Mouse (Mus musculus): Measurements from ENCODE around the gene Schip1. TPM values are rescaled to one million over a fixed set of nuclear protein-coding genes. Genes with fewer than 3 reads are reported as not detected.
"Not testable (repeated sequence)": the region's sequence is repeated elsewhere in the genome, so short reads cannot be mapped to it uniquely, and the experiment has no call there.

The Schip1 gene
- polyA plus RNA-seq, 1 experiment from 2014 or later, result 43.8 TPM

DNA sequence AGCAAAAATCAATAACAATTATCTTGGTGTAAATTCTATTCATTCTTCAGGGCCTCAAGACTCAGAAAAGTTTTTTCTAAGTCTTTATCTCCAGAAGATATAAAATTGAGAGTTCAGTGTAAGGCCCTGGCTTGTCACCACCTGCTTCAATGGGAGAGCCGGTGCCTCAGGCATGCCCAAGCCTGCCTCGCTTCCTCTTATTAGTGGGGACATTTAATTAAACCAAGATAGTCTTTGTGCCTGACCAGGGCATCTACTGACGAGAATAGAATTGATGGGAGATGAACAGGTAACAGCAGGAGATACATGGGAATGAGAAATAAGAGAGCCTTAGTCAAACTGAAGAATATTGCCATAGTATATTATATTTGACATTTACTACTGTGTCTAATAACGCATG, 27.5 kb downstream of the Schip1 start:
- H3K27me3 ChIP-seq (ENCODE audit: insufficient read depth, low read length), result no peaks in the 10 kb centered on the region
- no peak overlapping the region for H3K4me3 ChIP-seq (ENCODE audit: low read depth, low read length)
- no peak for TF ChIP-seq CTCF (IDR thresholded peaks at IDR 0.05; ENCODE audit: low read depth)
- H3K36me3 ChIP-seq (ENCODE audit: insufficient read depth), result no peaks in the 10 kb centered on the region
- no peak overlapping the region for H3K9ac ChIP-seq
- no peak overlapping the region for H3K27ac ChIP-seq (ENCODE audit: low read depth)
- no peak overlapping the region for H3K4me2 ChIP-seq
- no peaks in the 10 kb centered on the region for H3K9me3 ChIP-seq (ENCODE audit: low read depth, low read length)
- H3K4me1 ChIP-seq (ENCODE audit: insufficient read depth), result no peaks in the 10 kb centered on the region
- no peak for ATAC-seq (ENCODE audit: insufficient read depth)
- WGBS, result 71% methylated on average over 4 of the region's 4 CpGs
- no peak for DNase-seq

DNA sequence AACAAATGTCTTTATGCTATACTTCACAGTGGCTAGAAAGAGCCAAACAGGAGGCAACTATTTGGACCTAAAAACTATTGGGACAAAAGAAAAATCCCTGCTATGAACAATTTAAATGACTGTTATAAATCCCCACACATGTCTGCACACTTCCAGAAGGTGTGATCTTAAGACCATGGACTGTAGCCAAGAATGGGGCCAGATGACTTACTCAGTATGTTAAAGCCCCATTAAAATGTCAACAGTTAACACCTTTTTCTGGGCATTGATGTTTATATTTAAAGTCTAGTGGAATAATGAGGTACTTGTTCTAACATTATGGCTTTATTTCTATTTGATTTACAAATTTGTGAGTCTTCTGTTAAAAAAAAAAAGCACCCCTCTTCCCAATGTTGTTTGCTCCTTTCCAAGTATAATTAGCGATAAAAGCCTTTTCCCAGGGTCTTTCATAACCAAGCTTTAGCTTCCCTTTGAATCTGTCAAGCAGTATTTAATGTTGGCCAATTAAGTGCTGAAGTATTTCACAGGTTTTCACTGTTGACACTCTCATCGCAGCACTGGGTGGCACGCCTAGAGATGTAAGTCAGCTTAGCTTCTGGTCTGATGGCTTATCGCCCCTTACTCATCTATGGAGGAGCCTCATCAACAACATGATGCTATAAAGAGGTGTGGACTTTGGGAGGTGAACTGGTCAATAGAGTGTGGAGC, 32.3 kb downstream of the Schip1 start:
- 63% methylated on average over 4 of the region's 4 CpGs for WGBS
- DNase-seq (peak; percentile 25), ATAC-seq (ENCODE audit: insufficient read depth) (no peak)
- H3K4me1 ChIP-seq (ENCODE audit: insufficient read depth), result no peaks in the 10 kb centered on the region
- no peaks in the 10 kb centered on the region for H3K27me3 ChIP-seq (ENCODE audit: insufficient read depth, low read length)
- no peaks in the 10 kb centered on the region for H3K36me3 ChIP-seq (ENCODE audit: insufficient read depth)
- H3K4me3 ChIP-seq (ENCODE audit: low read depth, low read length), result no peak overlapping the region
- no peak overlapping the region for H3K4me2 ChIP-seq
- no peaks in the 10 kb centered on the region for H3K9me3 ChIP-seq (ENCODE audit: low read depth, low read length)
- H3K27ac ChIP-seq (ENCODE audit: low read depth), result no peak overlapping the region
- no peak overlapping the region for H3K9ac ChIP-seq
- TF ChIP-seq CTCF (IDR thresholded peaks at IDR 0.05; ENCODE audit: low read depth), result no peak

DNA sequence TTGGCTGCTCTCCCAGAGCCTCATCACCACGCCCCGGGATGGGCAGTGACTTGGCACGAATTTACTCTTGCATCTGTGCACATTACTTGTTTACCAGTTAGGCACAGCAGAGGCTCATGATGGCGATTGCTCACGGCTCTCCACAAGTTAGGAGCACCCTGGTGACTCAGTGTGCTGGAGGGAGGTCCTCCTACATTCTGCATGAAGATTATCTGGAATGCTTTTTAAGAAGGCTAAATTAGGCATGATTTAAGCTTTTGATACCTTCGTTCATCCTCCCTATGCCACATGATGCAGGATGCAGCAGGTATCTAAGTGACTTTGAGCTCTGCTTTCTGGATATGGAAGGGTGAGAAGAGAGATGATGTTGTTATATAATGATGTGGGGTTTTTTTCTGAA, 35.0 kb downstream of the Schip1 start:
- H3K9me3 ChIP-seq (ENCODE audit: low read depth, low read length); DNase-seq; H3K4me3 ChIP-seq (ENCODE audit: low read depth, low read length); H3K4me1 ChIP-seq (ENCODE audit: insufficient read depth); H3K27ac ChIP-seq (ENCODE audit: low read depth); H3K36me3 ChIP-seq (ENCODE audit: insufficient read depth); ATAC-seq (ENCODE audit: insufficient read depth); H3K4me2 ChIP-seq; H3K9ac ChIP-seq; H3K27me3 ChIP-seq (ENCODE audit: insufficient read depth, low read length): not testable (repeated sequence)
- WGBS, result 84% methylated on average over 6 of the region's 6 CpGs

DNA sequence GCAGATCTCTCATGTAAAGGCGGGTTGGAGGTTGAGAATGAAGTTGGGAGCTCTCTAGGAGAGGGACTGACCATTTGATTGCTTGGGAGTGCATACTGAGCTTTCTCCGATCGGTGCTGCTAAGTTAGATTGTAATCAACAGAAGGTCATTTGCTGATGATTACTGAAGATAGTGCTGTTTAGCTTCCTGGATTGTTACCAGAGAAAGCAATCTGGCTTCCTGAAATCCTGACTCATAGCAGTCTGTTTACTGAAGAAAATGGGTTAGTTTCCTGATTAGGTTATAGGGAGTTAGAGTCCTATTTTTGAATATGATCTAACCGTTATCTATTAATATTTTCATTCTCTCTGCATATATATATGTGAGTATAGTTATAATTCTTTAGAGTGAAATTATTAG, 36.7 kb downstream of the Schip1 start:
- no peak overlapping the region for H3K9ac ChIP-seq
- no peak overlapping the region for H3K4me3 ChIP-seq (ENCODE audit: low read depth, low read length)
- WGBS, result 53% methylated on average over 4 of the region's 4 CpGs
- no peak overlapping the region for H3K4me2 ChIP-seq
- ATAC-seq (ENCODE audit: insufficient read depth) (no peak), DNase-seq (no peak)
- TF ChIP-seq CTCF (IDR thresholded peaks at IDR 0.05; ENCODE audit: low read depth), result no peak
- H3K36me3 ChIP-seq (ENCODE audit: insufficient read depth), result no peaks in the 10 kb centered on the region
- no peak overlapping the region for H3K27ac ChIP-seq (ENCODE audit: low read depth)
- H3K9me3 ChIP-seq (ENCODE audit: low read depth, low read length), result no peaks in the 10 kb centered on the region
- H3K27me3 ChIP-seq (ENCODE audit: insufficient read depth, low read length), result no peaks in the 10 kb centered on the region
- H3K4me1 ChIP-seq (ENCODE audit: insufficient read depth), result no peaks in the 10 kb centered on the region

DNA sequence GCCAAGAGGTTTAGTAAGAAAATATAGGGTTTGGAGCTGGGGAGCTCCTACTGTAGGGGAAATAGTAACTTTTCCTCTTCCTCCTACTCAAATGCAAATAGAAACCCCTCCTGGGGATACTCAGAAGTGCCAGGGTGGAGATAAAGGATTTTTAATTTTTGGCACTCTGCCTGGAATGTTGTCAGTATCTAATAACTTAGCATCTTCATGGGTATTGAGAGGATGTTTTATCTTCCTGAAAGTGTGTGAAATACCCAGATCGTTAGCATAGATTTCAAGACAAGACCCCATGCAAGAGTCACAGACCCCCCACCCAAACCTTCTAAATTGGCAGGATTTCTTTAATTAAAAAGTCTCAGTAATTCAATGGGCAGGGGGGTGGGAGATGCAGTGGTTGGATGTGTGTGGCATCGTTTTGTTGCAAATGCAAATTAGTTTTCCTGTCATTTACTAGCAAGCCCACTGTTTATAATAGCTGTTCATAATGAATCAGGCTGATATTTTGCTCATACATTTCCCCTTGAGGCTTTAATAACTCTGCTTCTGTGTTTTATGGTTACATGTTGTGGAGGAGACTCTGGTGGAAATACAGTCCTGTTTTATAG, 40.6 kb downstream of the Schip1 start:
- Histone ChIP-seq H3K4me1 (ENCODE audit: insufficient read depth) (no peaks in the 10 kb centered on the region), H3K9ac (no peak overlapping the region), H3K4me2 (no peak overlapping the region), H3K27me3 (ENCODE audit: insufficient read depth, low read length) (no peaks in the 10 kb centered on the region), H3K36me3 (ENCODE audit: insufficient read depth) (no peaks in the 10 kb centered on the region), H3K4me3 (ENCODE audit: low read depth, low read length) (no peak overlapping the region), H3K27ac (ENCODE audit: low read depth) (no peak overlapping the region), H3K9me3 (ENCODE audit: low read depth, low read length) (no peaks in the 10 kb centered on the region)
- no peak for DNase-seq
- 63% methylated on average over 2 of the region's 2 CpGs for WGBS
- ATAC-seq (ENCODE audit: insufficient read depth), result no peak
- TF ChIP-seq CTCF (IDR thresholded peaks at IDR 0.05; ENCODE audit: low read depth), result no peak

DNA sequence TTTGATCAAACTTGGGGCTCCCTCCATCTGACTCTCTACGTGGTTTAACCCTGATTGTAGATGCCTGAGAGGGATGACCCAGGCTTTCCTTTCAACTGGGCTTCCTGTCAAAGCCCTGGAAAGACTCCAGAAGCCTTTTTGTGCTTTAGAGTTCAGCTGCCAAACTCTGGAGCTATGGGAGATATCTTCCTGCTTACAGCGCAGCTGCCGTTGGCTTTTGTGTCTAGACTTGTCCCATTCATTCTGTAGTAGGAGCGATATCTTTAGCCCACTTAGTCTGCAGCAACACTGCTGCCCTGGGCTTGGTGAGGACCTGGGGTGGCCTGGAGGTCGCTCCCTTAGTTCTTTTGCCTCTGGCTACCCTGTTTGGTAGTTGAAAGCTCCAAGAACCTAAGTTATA, 56.7 kb downstream of the Schip1 start:
- H3K36me3 ChIP-seq (ENCODE audit: insufficient read depth), result no peaks in the 10 kb centered on the region
- TF ChIP-seq CTCF (IDR thresholded peaks at IDR 0.05; ENCODE audit: low read depth), result no peak
- DNase-seq (peak; percentile 71), ATAC-seq (ENCODE audit: insufficient read depth) (no peak)
- H3K27ac ChIP-seq (ENCODE audit: low read depth), result no peak overlapping the region
- no peaks in the 10 kb centered on the region for H3K9me3 ChIP-seq (ENCODE audit: low read depth, low read length)
- no peak overlapping the region for H3K4me3 ChIP-seq (ENCODE audit: low read depth, low read length)
- no peak overlapping the region for H3K4me2 ChIP-seq
- no peak overlapping the region for H3K9ac ChIP-seq
- 44% methylated on average over 5 of the region's 5 CpGs for WGBS
- no peaks in the 10 kb centered on the region for H3K27me3 ChIP-seq (ENCODE audit: insufficient read depth, low read length)
- H3K4me1 ChIP-seq (ENCODE audit: insufficient read depth), result 0 out of 2 replicates have a peak, but pooled peaks cover 5% of the 10 kb centered on the region

DNA sequence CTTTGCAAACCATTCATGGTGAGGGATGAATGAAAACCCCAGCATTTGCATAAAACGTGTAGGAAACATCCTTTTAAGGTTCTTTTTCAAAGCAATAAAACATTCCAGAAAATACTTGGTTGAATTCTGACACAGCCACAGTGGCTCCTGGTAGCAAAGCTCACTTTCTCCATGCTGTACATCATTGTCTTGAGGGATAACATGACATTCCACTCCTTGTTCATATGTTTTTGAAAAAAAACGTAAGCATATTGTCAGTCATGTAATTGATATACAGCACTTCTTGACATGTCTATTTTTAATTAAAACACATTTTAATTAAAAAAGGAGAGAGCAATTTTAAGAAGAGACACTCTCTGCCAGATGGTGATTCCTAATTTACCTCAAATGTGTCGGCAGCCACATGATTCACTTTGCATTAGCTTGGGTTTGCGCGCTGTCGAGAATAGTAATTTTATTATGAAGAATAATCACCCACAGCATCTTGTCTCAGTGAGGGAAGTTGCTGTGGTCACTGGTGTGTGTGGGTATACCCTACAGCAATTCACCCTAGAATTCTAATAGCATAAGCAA, 61.8 kb downstream of the Schip1 start:
- TF ChIP-seq CTCF (IDR thresholded peaks at IDR 0.05; ENCODE audit: low read depth), result no peak
- Histone ChIP-seq H3K4me3 (ENCODE audit: low read depth, low read length) (no peak overlapping the region), H3K27ac (ENCODE audit: low read depth) (no peak overlapping the region), H3K9ac (no peak overlapping the region), H3K27me3 (ENCODE audit: insufficient read depth, low read length) (no peaks in the 10 kb centered on the region), H3K4me2 (no peak overlapping the region), H3K36me3 (ENCODE audit: insufficient read depth) (no peaks in the 10 kb centered on the region), H3K4me1 (ENCODE audit: insufficient read depth) (0 out of 2 replicates have a peak, but pooled peaks cover 4% of the 10 kb centered on the region), H3K9me3 (ENCODE audit: low read depth, low read length) (no peaks in the 10 kb centered on the region)
- no peak for DNase-seq
- WGBS, result 73% methylated on average over 6 of the region's 6 CpGs
- no peak for ATAC-seq (ENCODE audit: insufficient read depth)

Measured in lung, embryonic 14.5 days (tissue).